Mouse (Mus musculus): ENCODE data around the gene Tmem240.

GRCm38 (mm10) chr4:155757011-155757410 is 22.4 kb downstream of the Tmem240 start:
- TF ChIP-seq CTCF (IDR thresholded peaks at IDR 0.05; ENCODE audit: low read depth) (no peak), EP300 (optimal IDR thresholded peaks at IDR 0.05) (no peak)

Data from stomach, postnatal 0 days (tissue).